8 mouse cellular contexts compared by ENCODE assay signal in genomic region chr19:6242281-6242680, GRCm38 (mm10). TPM values are rescaled to one million over a fixed set of nuclear protein-coding genes. Genes with fewer than 3 reads are reported as not detected.
A peak's percentile ranks its signal among the peaks of the same experiment; 100 is the strongest.
DNase-seq lines count a peak whose midpoint lies in the region; ATAC-seq and TF ChIP-seq lines count a peak whose summit lies in the region.

No protein-coding gene starts in this region.

- peak; percentile 80 for DNase-seq in cerebellum, adult 11-12 months
- no peak for DNase-seq in cerebellum, postnatal 4 days (ENCODE audit: low spot score in 2 of 2)
- DNase-seq in adipocyte (ENCODE audit: low spot score) = peak; percentile 82
- peak; percentile 70 for DNase-seq in liver, adult 2 months (ENCODE audit: extremely low read depth, low read depth, low spot score)
- peak; percentile 25 for DNase-seq in midbrain, postnatal 0 days (ENCODE audit: low spot score)
- DNase-seq in thymus, adult 18-20 months = peak; percentile 42 to 71

- H3K27ac ChIP-seq in hindbrain, embryonic 13.5 days = peak overlapping the region; percentile 76; the same call in 1 of the 2 replicates
- peak overlapping the region; percentile 51 for H3K27ac ChIP-seq in liver, adult 2 months (replicated peaks; ENCODE audit: insufficient read depth, low read depth, low read length)
- peak overlapping the region; percentile 62; the same call in 1 of the 2 replicates for H3K27ac ChIP-seq in midbrain, postnatal 0 days (ENCODE audit: low read depth, low read length)

- 0 out of 2 replicates have a peak, but pooled peaks cover 4% of the 10 kb centered on the region for H3K79me2 ChIP-seq in liver, adult 2 months (ENCODE audit: control insufficient read depth, insufficient read depth, low read length)

- H3K27me3 ChIP-seq in erythroblast, embryonic 14.5 days (ENCODE audit: control insufficient read depth) = no peaks in the 10 kb centered on the region
- no peaks in the 10 kb centered on the region for H3K27me3 ChIP-seq in hindbrain, embryonic 13.5 days
- H3K27me3 ChIP-seq in liver, adult 2 months (ENCODE audit: control insufficient read depth, insufficient read depth, low read length) = no peaks in the 10 kb centered on the region
- H3K27me3 ChIP-seq in midbrain, postnatal 0 days (ENCODE audit: insufficient read depth, low read length) = no peaks in the 10 kb centered on the region

- TF ChIP-seq CTCF in liver, adult 2 months (IDR thresholded peaks at IDR 0.05; ENCODE audit: low read depth, low read length) = no peak
- TF ChIP-seq CTCF in midbrain, postnatal 0 days (IDR thresholded peaks at IDR 0.05) = no peak

- ATAC-seq in hindbrain, embryonic 13.5 days (ENCODE audit: low FRiP score) = 0 out of 2 replicates have a peak, but pooled peaks have one; percentile 2
- ATAC-seq in midbrain, postnatal 0 days (ENCODE audit: low FRiP score) = no peak

- peak overlapping the region; percentile 90 for H3K4me2 ChIP-seq in hindbrain, embryonic 13.5 days
- peak overlapping the region; percentile 91 for H3K4me2 ChIP-seq in midbrain, postnatal 0 days (ENCODE audit: low read depth, low read length, poor library complexity, severe bottlenecking)

- TF ChIP-seq POLR2A in liver, adult 2 months (IDR thresholded peaks at IDR 0.05; ENCODE audit: extremely low read depth, insufficient read depth, low read length) = no peak

- no peaks in the 10 kb centered on the region for H3K9me3 ChIP-seq in erythroblast, embryonic 14.5 days (ENCODE audit: control insufficient read depth, low read length)
- H3K9me3 ChIP-seq in hindbrain, embryonic 13.5 days = no peaks in the 10 kb centered on the region
- no peaks in the 10 kb centered on the region for H3K9me3 ChIP-seq in midbrain, postnatal 0 days (ENCODE audit: low read length)

- H3K9ac ChIP-seq in hindbrain, embryonic 13.5 days = peak overlapping the region; percentile 98
- peak overlapping the region; percentile 81 for H3K9ac ChIP-seq in liver, adult 2 months (ENCODE audit: low read depth, low read length)
- H3K9ac ChIP-seq in midbrain, postnatal 0 days (replicated peaks; ENCODE audit: low read length, poor library complexity, severe bottlenecking) = peak overlapping the region; percentile 84

- H3K4me3 ChIP-seq in erythroblast, embryonic 14.5 days (replicated peaks) = peak overlapping the region; percentile 73
- H3K4me3 ChIP-seq in hindbrain, embryonic 13.5 days = peak overlapping the region; percentile 90
- peak overlapping the region; percentile 69 for H3K4me3 ChIP-seq in liver, adult 2 months (ENCODE audit: insufficient read depth, low read depth, low read length)
- peak overlapping the region; percentile 88 for H3K4me3 ChIP-seq in midbrain, postnatal 0 days (ENCODE audit: low read depth, low read length)

- WGBS in hindbrain, embryonic 13.5 days = 0% methylated on average over 4 of the region's 4 CpGs
- whole genome bisulfite sequencing in liver, adult 2 months = 1% methylated on average over 4 of the region's 4 CpGs
- 2% methylated on average over 4 of the region's 4 CpGs for WGBS in midbrain, postnatal 0 days

- peaks cover 43% of the 10 kb centered on the region for H3K36me3 ChIP-seq in erythroblast, embryonic 14.5 days (ENCODE audit: control insufficient read depth)
- peaks cover 38% of the 10 kb centered on the region for H3K36me3 ChIP-seq in hindbrain, embryonic 13.5 days
- peaks cover 5% of the 10 kb centered on the region; the same call in 1 of the 2 replicates for H3K36me3 ChIP-seq in liver, adult 2 months (ENCODE audit: control insufficient read depth, insufficient read depth, low read length)
- peaks cover 30% of the 10 kb centered on the region for H3K36me3 ChIP-seq in midbrain, postnatal 0 days (ENCODE audit: insufficient read depth, low read length)

- peaks cover 59% of the 10 kb centered on the region for H3K4me1 ChIP-seq in erythroblast, embryonic 14.5 days (ENCODE audit: control insufficient read depth)
- H3K4me1 ChIP-seq in hindbrain, embryonic 13.5 days (replicated peaks) = peaks cover 18% of the 10 kb centered on the region
- peaks cover 6% of the 10 kb centered on the region; the same call in 1 of the 2 replicates for H3K4me1 ChIP-seq in liver, adult 2 months (ENCODE audit: control insufficient read depth, insufficient read depth, low read length)
- peaks cover 6% of the 10 kb centered on the region for H3K4me1 ChIP-seq in midbrain, postnatal 0 days (ENCODE audit: insufficient read depth, low read length)

RNA-seq across cellular contexts. Expression of gene Atg2a, which starts 0.8 kb away (rescaled TPM):
- 5.6 and 6.0 TPM in 2 replicates for polyA plus RNA-seq in erythroblast, embryonic 14.5 days (2012)
- polyA plus RNA-seq in hindbrain, embryonic 13.5 days (2015; fragmentation: Nextera tagmentation; extraction: Ambion mirVana) = 11.6 and 11.7 TPM in 2 replicates
- total RNA-seq in liver, adult 2 months (2014; rRNA removed) = 9.1 and 16.0 TPM in 2 replicates
- polyA plus RNA-seq in liver, adult 2 months (2012; rRNA removed) = 26.8 and 32.3 TPM in 2 replicates
- total RNA-seq in midbrain, postnatal 0 days (2014; rRNA removed) = 34.3 and 38.2 TPM in 2 replicates
- 9.6 and 9.7 TPM in 2 replicates for polyA plus RNA-seq in midbrain, postnatal 0 days (2015; fragmentation: Nextera tagmentation; extraction: Ambion mirVana)

RNA-seq across cellular contexts. Expression of gene Ppp2r5b, which starts 6.6 kb away (rescaled TPM):
- 2.8 and 3.0 TPM in 2 replicates for polyA plus RNA-seq in erythroblast, embryonic 14.5 days (2012)
- polyA plus RNA-seq in hindbrain, embryonic 13.5 days (2015; fragmentation: Nextera tagmentation; extraction: Ambion mirVana) = 93.8 and 98.3 TPM in 2 replicates
- total RNA-seq in liver, adult 2 months (2014; rRNA removed) = 3.2 and 3.3 TPM in 2 replicates
- 12.5 and 14.5 TPM in 2 replicates for polyA plus RNA-seq in liver, adult 2 months (2012; rRNA removed)
- total RNA-seq in midbrain, postnatal 0 days (2014; rRNA removed) = 248 and 256 TPM in 2 replicates
- 177 and 189 TPM in 2 replicates for polyA plus RNA-seq in midbrain, postnatal 0 days (2015; fragmentation: Nextera tagmentation; extraction: Ambion mirVana)

RNA-seq across cellular contexts. Expression of gene Gpha2, which starts 16.1 kb away (rescaled TPM):
- polyA plus RNA-seq in erythroblast, embryonic 14.5 days (2012) = not detected in 2 replicates
- polyA plus RNA-seq in hindbrain, embryonic 13.5 days (2015; fragmentation: Nextera tagmentation; extraction: Ambion mirVana) = 0.27 TPM in 1 of 2 replicates, not detected in the other
- 0.27 and 0.28 TPM in 2 replicates for total RNA-seq in liver, adult 2 months (2014; rRNA removed)
- polyA plus RNA-seq in liver, adult 2 months (2012; rRNA removed) = not detected in 2 replicates
- total RNA-seq in midbrain, postnatal 0 days (2014; rRNA removed) = not detected in 2 replicates
- polyA plus RNA-seq in midbrain, postnatal 0 days (2015; fragmentation: Nextera tagmentation; extraction: Ambion mirVana) = 0.31 TPM in 1 of 2 replicates, not detected in the other

RNA-seq across cellular contexts. Expression of gene Ehd1, which starts 34.2 kb away (rescaled TPM):
- 31.6 and 32.9 TPM in 2 replicates for polyA plus RNA-seq in erythroblast, embryonic 14.5 days (2012)
- 86.8 and 96.4 TPM in 2 replicates for polyA plus RNA-seq in hindbrain, embryonic 13.5 days (2015; fragmentation: Nextera tagmentation; extraction: Ambion mirVana)
- total RNA-seq in liver, adult 2 months (2014; rRNA removed) = 25.3 and 29.7 TPM in 2 replicates
- polyA plus RNA-seq in liver, adult 2 months (2012; rRNA removed) = 140 and 154 TPM in 2 replicates
- 117 and 139 TPM in 2 replicates for total RNA-seq in midbrain, postnatal 0 days (2014; rRNA removed)
- 73.0 and 74.0 TPM in 2 replicates for polyA plus RNA-seq in midbrain, postnatal 0 days (2015; fragmentation: Nextera tagmentation; extraction: Ambion mirVana)

RNA-seq across cellular contexts. Expression of gene Majin, which starts 58.1 kb away (rescaled TPM):
- polyA plus RNA-seq in erythroblast, embryonic 14.5 days (2012) = not detected in 2 replicates
- polyA plus RNA-seq in hindbrain, embryonic 13.5 days (2015; fragmentation: Nextera tagmentation; extraction: Ambion mirVana) = not detected in 2 replicates
- total RNA-seq in liver, adult 2 months (2014; rRNA removed) = not detected in 2 replicates
- 0.14 TPM in 1 of 2 replicates, not detected in the other for polyA plus RNA-seq in liver, adult 2 months (2012; rRNA removed)
- not detected in 2 replicates for total RNA-seq in midbrain, postnatal 0 days (2014; rRNA removed)
- 0.16 and 0.18 TPM in 2 replicates for polyA plus RNA-seq in midbrain, postnatal 0 days (2015; fragmentation: Nextera tagmentation; extraction: Ambion mirVana)

Comparison
In these comparisons a context has a peak if more than half of its experiments do, and no peak if none do; other contexts are left out.
1. DNase-seq: peak in cerebellum, adult 11-12 months (single experiment), adipocyte (single experiment), liver, adult 2 months (single experiment), midbrain, postnatal 0 days (single experiment) and thymus, adult 18-20 months (2 of 2); none in cerebellum, postnatal 4 days (0 of 2).
2. Peak in every context shown above with its lines, with median percentiles within 50 percentile points of each other: H3K4me3 ChIP-seq, H3K27ac ChIP-seq and H3K9ac ChIP-seq.